9 mouse cellular contexts compared by ENCODE assay signal in the genomic region with DNA sequence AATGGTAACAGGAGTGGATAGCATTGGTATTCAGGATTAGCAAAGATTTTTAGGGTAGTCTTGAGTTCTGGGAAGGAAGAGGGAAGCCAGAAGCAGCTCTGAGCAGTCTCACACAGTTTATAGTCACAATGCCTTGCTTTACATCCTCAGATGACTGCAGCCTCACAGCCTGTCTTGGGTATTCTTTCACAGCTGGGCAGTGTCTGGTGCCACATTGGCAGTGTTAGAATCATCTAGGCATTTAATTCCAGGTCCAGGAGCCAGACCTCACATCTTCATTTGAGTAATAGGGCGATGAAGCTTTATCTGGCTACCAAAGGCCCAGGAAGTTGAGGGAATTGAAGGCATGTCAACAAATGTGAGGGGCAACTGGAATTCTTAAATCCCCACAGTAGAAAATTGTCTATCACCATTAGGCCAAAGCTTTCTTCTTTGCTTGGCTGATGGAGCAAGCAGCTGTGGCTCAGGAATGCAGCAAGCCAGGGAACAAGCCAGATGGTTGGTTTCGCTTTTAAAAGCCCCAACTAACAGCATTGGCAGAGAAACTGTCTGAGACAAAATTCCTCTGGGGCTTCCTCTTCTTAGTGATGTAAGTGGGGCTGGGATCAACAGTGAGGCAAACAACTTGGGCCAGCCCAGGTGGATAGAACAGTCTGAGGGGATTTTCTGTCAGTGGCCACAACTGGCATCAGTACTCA. TPM values are rescaled to one million over a fixed set of nuclear protein-coding genes. Genes with fewer than 3 reads are reported as not detected.
A peak's percentile ranks its signal among the peaks of the same experiment; 100 is the strongest.
DNase-seq lines count a peak whose midpoint lies in the region; ATAC-seq lines count a peak whose summit lies in the region.
"Had no signal": no experiment of that assay in that cellular context is flagged by ENCODE, and none has a peak within 500 bp of the region (broad histone marks: within the 10 kb centered on the region; RNA-seq: fewer than 3 reads in every experiment).

No protein-coding gene starts in this region.

- 71% methylated on average over 2 of the region's 2 CpGs for WGBS in midbrain, embryonic 13.5 days

- no peaks in the 10 kb centered on the region for H3K36me3 ChIP-seq in midbrain, embryonic 13.5 days

- intact Hi-C loops in gastrocnemius, postnatal 14 days (cut with DNase I; ENCODE audit: low total_unique reads): no loop called here

- H3K9me3 ChIP-seq in midbrain, embryonic 13.5 days: no peaks in the 10 kb centered on the region

- H3K4me3 ChIP-seq in midbrain, embryonic 13.5 days (replicated peaks): no peak overlapping the region

- no peak overlapping the region for H3K4me2 ChIP-seq in midbrain, embryonic 13.5 days (replicated peaks)

- H3K9ac ChIP-seq in midbrain, embryonic 13.5 days (replicated peaks): no peak overlapping the region

- no peak for ATAC-seq in midbrain, embryonic 13.5 days

- H3K27me3 ChIP-seq in midbrain, embryonic 13.5 days: no peaks in the 10 kb centered on the region

- no peak overlapping the region for H3K27ac ChIP-seq in midbrain, embryonic 13.5 days
- H3K27ac ChIP-seq: macrophage had no signal

- H3K4me1 ChIP-seq in midbrain, embryonic 13.5 days (replicated peaks): no peaks in the 10 kb centered on the region

- peak; percentile 35 for DNase-seq in embryo, embryonic 10 days (ENCODE audit: low spot score)
- DNase-seq in embryo, embryonic 9.5 days (ENCODE audit: extremely low spot score): no peak
- peak; percentile 4 for DNase-seq in 416B (ENCODE audit: low read depth)
- DNase-seq in gastrocnemius, postnatal 14 days: peak; percentile 61
- DNase-seq in layer of hippocampus, adult 9-11 months: peak; percentile 13
- DNase-seq in telencephalon, adult 2 months (ENCODE audit: low read depth, low spot score): peak; percentile 54
- no peak for DNase-seq in urinary bladder, adult 18-20 months (ENCODE audit: low spot score in 2 of 2)

RNA-seq across cellular contexts. Expression of a gene that starts 30.9 kb away (rescaled TPM):
- under 1 TPM in 1 of 2 experiments, not detected in 1; 0.11 TPM for total RNA-seq in gastrocnemius, postnatal 14 days (2021)
- not detected in 2 replicates for polyA plus RNA-seq in midbrain, embryonic 13.5 days (2015; fragmentation: Nextera tagmentation; extraction: Ambion mirVana)

Comparison
In these comparisons a context has a peak if more than half of its experiments do, and no peak if none do; other contexts are left out.
1. DNase-seq: peak in embryo, embryonic 10 days (single experiment), 416B (single experiment), gastrocnemius, postnatal 14 days (single experiment), layer of hippocampus, adult 9-11 months (single experiment) and telencephalon, adult 2 months (single experiment); none in embryo, embryonic 9.5 days (single experiment) and urinary bladder, adult 18-20 months (0 of 2).